Mouse (Mus musculus) B cell, adult (primary cell): ENCODE data around the gene Akap17b. TPM values are rescaled to one million over a fixed set of nuclear protein-coding genes. Genes with fewer than 3 reads are reported as not detected.

Source experiments
- total RNA-seq: library from RNA; stranded (reverse); gene quantifications from 4 replicates; pipeline ENCODE4 v1.2.4, GENCODE M21; 2023; ENCODE audit not compliant: inconsistent age

The Akap17b gene
- 3.1 to 4.1 TPM (median 3.9 TPM) in 4 replicates for total RNA-seq

GRCm38 (mm10) chrX:36644657-36645551 is at the start of gene Akap17b:
Akap17b (minus strand) TSS chrX:36645395.

GRCm38 (mm10) chrX:36597707-36598389 is 47.3 kb downstream of the Akap17b start, which contains the start of gene Pgrmc1:
Pgrmc1 (plus strand) TSS chrX:36598206.

Other genes starting within 250 kb of the Akap17b start
- not detected in 4 replicates for gene Gm6268, start 244.1 kb downstream of the Akap17b start, total RNA-seq
- gene Gm14569, start 153.6 kb downstream of the Akap17b start, total RNA-seq = not detected in 4 replicates
- gene Pgrmc1, start 47.2 kb downstream of the Akap17b start, total RNA-seq = 25.0 to 30.4 TPM (median 29.0 TPM) in 4 replicates
- 0.83 to 1.3 TPM (median 1.2 TPM) in 4 replicates for gene Slc25a43, start 98.3 kb upstream of the Akap17b start, total RNA-seq
- gene Slc25a5, start 150.3 kb upstream of the Akap17b start, total RNA-seq = 344 to 364 TPM (median 351 TPM) in 4 replicates
- 65.8 to 83.1 TPM (median 73.8 TPM) in 4 replicates for gene Ube2a, start 228.5 kb upstream of the Akap17b start, total RNA-seq
- gene C330007P06Rik, start 228.7 kb upstream of the Akap17b start, total RNA-seq = 40.2 to 47.0 TPM (median 43.4 TPM) in 4 replicates